19 mouse cellular contexts compared by ENCODE assay signal in the genomic region with DNA sequence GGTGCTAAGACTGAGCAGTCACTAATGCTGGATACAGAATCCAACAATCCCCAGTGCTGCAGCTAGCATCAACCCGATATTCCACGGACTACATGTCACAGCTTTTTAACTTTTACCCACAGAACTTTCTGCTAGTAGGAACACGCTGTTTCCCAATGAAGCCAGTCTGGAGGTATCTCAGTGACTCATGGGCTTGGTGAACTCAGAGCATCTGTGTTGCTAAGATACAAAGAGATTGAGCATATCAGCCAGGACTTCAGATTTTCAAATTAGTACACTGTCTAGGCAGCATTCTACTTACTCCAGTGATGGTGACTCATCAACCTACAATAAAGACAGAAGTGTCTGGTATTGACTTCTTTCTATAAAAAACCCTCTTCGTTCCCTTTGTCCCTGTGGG.
DNase-seq lines count a peak whose midpoint lies in the region; TF ChIP-seq lines count a peak whose summit lies in the region.
"Had no signal": no experiment of that assay in that cellular context is flagged by ENCODE, and none has a peak within 500 bp of the region (broad histone marks: within the 10 kb centered on the region; RNA-seq: fewer than 3 reads in every experiment).

No protein-coding gene starts in this region.

- TF ChIP-seq CTCF in layer of hippocampus, adult 2 months (conservative IDR thresholded peaks at IDR 0.05): no peak
- no peak for TF ChIP-seq CTCF in gastrocnemius, adult 2 months (IDR thresholded peaks at IDR 0.05)

- H3K27ac ChIP-seq in layer of hippocampus, adult 2 months: peak overlapping the region; percentile 76
- H3K27ac ChIP-seq in gastrocnemius, adult 2 months: no peak overlapping the region
- H3K27ac ChIP-seq: embryonic facial prominence, embryonic 10.5 days; limb, embryonic 12.5 days; liver, embryonic 15.5 days; midbrain, embryonic 15.5 days; neural tube, embryonic 13.5 days had no signal

- peak; percentile 46 for DNase-seq in layer of hippocampus, adult 11-12 months (ENCODE audit: low spot score)
- no peak for DNase-seq in layer of hippocampus, postnatal 25 days (ENCODE audit: extremely low spot score in 1 of 2, low spot score in 1 of 2)
- DNase-seq in NIH3T3 (ENCODE audit: low read depth): peak; percentile 81
- peak; percentile 23 to 74 for DNase-seq in layer of hippocampus, adult 2 months (ENCODE audit: low spot score in 2 of 2)
- peak; percentile 7 to 8 for DNase-seq in left cerebral cortex, postnatal 36 days (ENCODE audit: low spot score in 2 of 2)
- DNase-seq in kidney, postnatal 14 days: no peak
- no peak for DNase-seq in adrenal gland, adult 18-20 months (ENCODE audit: low spot score in 2 of 2)
- DNase-seq in gastrocnemius, adult 2 months: no peak
- DNase-seq: adrenal gland, adult 2 months; cerebellum, postnatal 10 days; gastrocnemius, postnatal 10 days; kidney, postnatal 25 days; lung, postnatal 4 days; retina, postnatal 1 day had no signal

- intact Hi-C loops in left cerebral cortex, postnatal 36 days (cut with DNase I): no loop called here
- intact Hi-C loops in gastrocnemius, adult 2 months (cut with DNase I): no loop called here

- H3K4me3 ChIP-seq in layer of hippocampus, adult 2 months: no peak overlapping the region
- no peak overlapping the region for H3K4me3 ChIP-seq in gastrocnemius, adult 2 months
- H3K4me3 ChIP-seq: embryonic facial prominence, embryonic 10.5 days; limb, embryonic 12.5 days; liver, embryonic 15.5 days; midbrain, embryonic 15.5 days; neural tube, embryonic 13.5 days had no signal

Comparison
In these comparisons a context has a peak if more than half of its experiments do, and no peak if none do; other contexts are left out.
1. DNase-seq: peak in layer of hippocampus, adult 11-12 months (single experiment), NIH3T3 (single experiment), layer of hippocampus, adult 2 months (2 of 2) and left cerebral cortex, postnatal 36 days (2 of 2); none in layer of hippocampus, postnatal 25 days (0 of 2), kidney, postnatal 14 days (single experiment), adrenal gland, adult 18-20 months (0 of 2) and gastrocnemius, adult 2 months (single experiment).